Mouse (Mus musculus) c-Kit-negative CD71-positive TER-119-positive erythroid progenitor cells, embryonic 14.5 days (primary cell): Measurements from ENCODE around the gene B230307C23Rik.
"Not testable (repeated sequence)": the region's sequence is repeated elsewhere in the genome, so short reads cannot be mapped to it uniquely, and the experiment has no call there.

Source experiments
- DNase-seq: peaks from one replicate; pipeline ENCODE4 v3.0.0-alpha.2; 2013; ENCODE audit warnings: low read depth, low spot score

The B230307C23Rik gene

GRCm38 (mm10) chr16:97996616-97997382 is at the start of gene B230307C23Rik:
Gene B230307C23Rik (plus strand): TSS chr16:97997315.
- DNase-seq = peak; percentile 76

- DNase-seq = no peak
Measured at GRCm38 (mm10) chr16:97948836-97949235, 48.3 kb upstream of the B230307C23Rik start.

GRCm38 (mm10) chr16:97950061-97950460 is 47.1 kb upstream of the B230307C23Rik start:
- no peak for DNase-seq

GRCm38 (mm10) chr16:97952371-97952770 is 44.7 kb upstream of the B230307C23Rik start:
- DNase-seq = no peak

- DNase-seq = no peak
Measured at GRCm38 (mm10) chr16:97952801-97953200, 44.3 kb upstream of the B230307C23Rik start.

- DNase-seq = no peak
Measured at GRCm38 (mm10) chr16:97953300-97953699, 43.8 kb upstream of the B230307C23Rik start.

- no peak for DNase-seq
Measured at GRCm38 (mm10) chr16:97956011-97956410, 41.1 kb upstream of the B230307C23Rik start.

- DNase-seq = no peak
Measured at GRCm38 (mm10) chr16:97957626-97958025, 39.5 kb upstream of the B230307C23Rik start.

GRCm38 (mm10) chr16:97958401-97958973 is 38.6 kb upstream of the B230307C23Rik start:
- DNase-seq = no peak

- no peak for DNase-seq
Measured at GRCm38 (mm10) chr16:97960348-97960747, 36.8 kb upstream of the B230307C23Rik start.

- DNase-seq = no peak
Measured at GRCm38 (mm10) chr16:97961381-97962150, 35.5 kb upstream of the B230307C23Rik start.

- peak; percentile 83 for DNase-seq
Measured at GRCm38 (mm10) chr16:97962151-97962948, 34.8 kb upstream of the B230307C23Rik start, which contains the start of the genes C2cd2 and Zbtb21. Gene C2cd2 (minus strand): TSS chr16:97962598. Gene Zbtb21 (minus strand): TSS chr16:97962622.

GRCm38 (mm10) chr16:97963956-97964540 is 33.1 kb upstream of the B230307C23Rik start:
- no peak for DNase-seq

GRCm38 (mm10) chr16:97977277-97977676 is 19.8 kb upstream of the B230307C23Rik start:
- no peak for DNase-seq

GRCm38 (mm10) chr16:97977722-97978121 is 19.4 kb upstream of the B230307C23Rik start:
- DNase-seq = no peak

GRCm38 (mm10) chr16:97981362-97981761 is 15.8 kb upstream of the B230307C23Rik start:
- no peak for DNase-seq

GRCm38 (mm10) chr16:97984589-97984988 is 12.5 kb upstream of the B230307C23Rik start:
- no peak for DNase-seq

GRCm38 (mm10) chr16:97991517-97991916 is 5.6 kb upstream of the B230307C23Rik start:
- DNase-seq = no peak

GRCm38 (mm10) chr16:97992477-97992876 is 4.6 kb upstream of the B230307C23Rik start:
- not testable (repeated sequence) for DNase-seq

GRCm38 (mm10) chr16:97995849-97996615 is 1.1 kb upstream of the B230307C23Rik start:
- DNase-seq = no peak
